Mouse (Mus musculus): Measurements from ENCODE around the gene Nostrin. TPM values are rescaled to one million over a fixed set of nuclear protein-coding genes. Genes with fewer than 3 reads are reported as not detected.
A peak's percentile ranks its signal among the peaks of the same experiment; 100 is the strongest.

Gene Nostrin
- total RNA-seq, 2 experiments from 2014 or later, result not detected

GRCm38 (mm10) chr2:69179721-69180120 is 44.1 kb downstream of the Nostrin start:
- no peak for ATAC-seq (replicated peaks; ENCODE audit: low FRiP score, low TSS enrichment, poor library complexity, severe bottlenecking)

GRCm38 (mm10) chr2:69187990-69188389 is 52.4 kb downstream of the Nostrin start:
- 0 out of 2 replicates have a peak, but pooled peaks have one; percentile 27 for ATAC-seq (replicated peaks; ENCODE audit: low FRiP score, low TSS enrichment, poor library complexity, severe bottlenecking)

- 0 out of 2 replicates have a peak, but pooled peaks have one; percentile 36 for ATAC-seq (replicated peaks; ENCODE audit: low FRiP score, low TSS enrichment, poor library complexity, severe bottlenecking)
Measured at GRCm38 (mm10) chr2:69188732-69189131, 53.1 kb downstream of the Nostrin start.

- ATAC-seq (replicated peaks; ENCODE audit: low FRiP score, low TSS enrichment, poor library complexity, severe bottlenecking), result peak; percentile 62
Measured at GRCm38 (mm10) chr2:69189222-69189621, 53.6 kb downstream of the Nostrin start.

GRCm38 (mm10) chr2:69191059-69191458 is 55.5 kb downstream of the Nostrin start:
- peak; percentile 73 for ATAC-seq (replicated peaks; ENCODE audit: low FRiP score, low TSS enrichment, poor library complexity, severe bottlenecking)

- ATAC-seq (replicated peaks; ENCODE audit: low FRiP score, low TSS enrichment, poor library complexity, severe bottlenecking), result no peak
Measured at GRCm38 (mm10) chr2:69193555-69193954, 58.0 kb downstream of the Nostrin start.

- ATAC-seq (replicated peaks; ENCODE audit: low FRiP score, low TSS enrichment, poor library complexity, severe bottlenecking), result peak; percentile 2; the same call in 1 of the 2 replicates
Measured at GRCm38 (mm10) chr2:69205185-69205584, 69.6 kb downstream of the Nostrin start.

- ATAC-seq (replicated peaks; ENCODE audit: low FRiP score, low TSS enrichment, poor library complexity, severe bottlenecking), result peak; percentile 99
Measured at GRCm38 (mm10) chr2:69205791-69206351, 70.3 kb downstream of the Nostrin start, which contains the start of gene Spc25. Gene Spc25 (minus strand): TSS chr2:69206194.

GRCm38 (mm10) chr2:69206523-69206922 is 70.9 kb downstream of the Nostrin start:
- peak; percentile 60; the same call in 1 of the 2 replicates for ATAC-seq (replicated peaks; ENCODE audit: low FRiP score, low TSS enrichment, poor library complexity, severe bottlenecking)

- ATAC-seq (replicated peaks; ENCODE audit: low FRiP score, low TSS enrichment, poor library complexity, severe bottlenecking), result no peak
Measured at GRCm38 (mm10) chr2:69209684-69210083, 74.1 kb downstream of the Nostrin start.

GRCm38 (mm10) chr2:69210773-69211172 is 75.2 kb downstream of the Nostrin start, which contains the start of gene G6pc2:
Gene G6pc2 (plus strand): TSS chr2:69211073.
- no peak for ATAC-seq (replicated peaks; ENCODE audit: low FRiP score, low TSS enrichment, poor library complexity, severe bottlenecking)

- ATAC-seq (replicated peaks; ENCODE audit: low FRiP score, low TSS enrichment, poor library complexity, severe bottlenecking), result no peak
Measured at GRCm38 (mm10) chr2:69212652-69213051, 77.1 kb downstream of the Nostrin start.

- ATAC-seq (replicated peaks; ENCODE audit: low FRiP score, low TSS enrichment, poor library complexity, severe bottlenecking), result no peak
Measured at GRCm38 (mm10) chr2:69215242-69215641, 79.6 kb downstream of the Nostrin start.

- ATAC-seq (replicated peaks; ENCODE audit: low FRiP score, low TSS enrichment, poor library complexity, severe bottlenecking), result no peak
Measured at GRCm38 (mm10) chr2:69221868-69222416, 86.3 kb downstream of the Nostrin start.

- no peak for ATAC-seq (replicated peaks; ENCODE audit: low FRiP score, low TSS enrichment, poor library complexity, severe bottlenecking)
Measured at GRCm38 (mm10) chr2:69222815-69223214, 87.2 kb downstream of the Nostrin start.

- ATAC-seq (replicated peaks; ENCODE audit: low FRiP score, low TSS enrichment, poor library complexity, severe bottlenecking), result no peak
Measured at GRCm38 (mm10) chr2:69224724-69225123, 89.1 kb downstream of the Nostrin start.

- ATAC-seq (replicated peaks; ENCODE audit: low FRiP score, low TSS enrichment, poor library complexity, severe bottlenecking), result no peak
Measured at GRCm38 (mm10) chr2:69226876-69227275, 91.3 kb downstream of the Nostrin start.

GRCm38 (mm10) chr2:69228635-69229034 is 93.0 kb downstream of the Nostrin start:
- ATAC-seq (replicated peaks; ENCODE audit: low FRiP score, low TSS enrichment, poor library complexity, severe bottlenecking), result no peak

GRCm38 (mm10) chr2:69230137-69230536 is 94.5 kb downstream of the Nostrin start:
- ATAC-seq (replicated peaks; ENCODE audit: low FRiP score, low TSS enrichment, poor library complexity, severe bottlenecking), result no peak

GRCm38 (mm10) chr2:69232101-69232500 is 96.5 kb downstream of the Nostrin start:
- ATAC-seq (replicated peaks; ENCODE audit: low FRiP score, low TSS enrichment, poor library complexity, severe bottlenecking), result no peak
